Mouse (Mus musculus): ENCODE data around the gene Pecam1. TPM values are rescaled to one million over a fixed set of nuclear protein-coding genes. Genes with fewer than 3 reads are reported as not detected.
A peak's percentile ranks its signal among the peaks of the same experiment; 100 is the strongest.

The Pecam1 gene
- polyA plus RNA-seq, 1 experiment from 2014 or later, result 22.3 TPM

DNA sequence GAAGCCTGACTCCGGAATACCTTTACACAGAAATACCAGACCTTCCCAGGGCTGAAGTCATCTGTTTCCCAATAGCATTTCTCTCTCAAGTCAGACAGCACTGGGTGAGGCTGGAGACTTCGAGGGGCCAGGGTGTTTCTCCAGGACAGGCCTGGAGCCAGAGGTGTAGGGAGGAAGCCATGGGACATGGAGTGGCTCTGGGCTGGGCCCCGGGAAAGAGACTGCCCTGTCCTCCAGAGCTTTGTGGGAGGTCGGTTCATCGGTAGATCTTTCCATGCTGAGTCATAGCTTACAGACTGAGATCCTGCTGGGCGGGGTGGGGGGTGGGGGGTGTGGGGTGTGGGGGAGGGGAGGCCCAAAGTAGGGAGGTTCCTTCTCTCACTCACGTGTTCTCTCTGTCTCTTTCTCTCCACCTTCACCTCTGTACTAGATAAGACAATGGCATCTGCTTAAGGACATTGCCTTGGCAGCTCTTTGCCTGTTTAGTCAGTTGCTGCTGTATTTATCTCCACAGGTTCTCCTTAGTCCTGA, 27.5 kb downstream of the Pecam1 start:
- ATAC-seq (ENCODE audit: low FRiP score), result no peak
- Histone ChIP-seq H3K36me3 (no peaks in the 10 kb centered on the region), H3K9ac (no peak overlapping the region), H3K4me1 (peaks cover 8% of the 10 kb centered on the region), H3K4me3 (no peak overlapping the region), H3K27me3 (no peaks in the 10 kb centered on the region), H3K4me2 (replicated peaks) (no peak overlapping the region), H3K9me3 (replicated peaks) (no peaks in the 10 kb centered on the region), H3K27ac (0 out of 2 replicates have a peak overlapping the region, but pooled peaks have one; percentile 1)
- WGBS, result 28% methylated on average over 7 of the region's 7 CpGs

- Histone ChIP-seq H3K36me3 (no peaks in the 10 kb centered on the region), H3K4me2 (replicated peaks) (no peak overlapping the region), H3K4me1 (peaks cover 8% of the 10 kb centered on the region), H3K9me3 (replicated peaks) (no peaks in the 10 kb centered on the region), H3K9ac (no peak overlapping the region), H3K27ac (no peak overlapping the region), H3K4me3 (no peak overlapping the region), H3K27me3 (no peaks in the 10 kb centered on the region)
- 90% methylated on average over 8 of the region's 8 CpGs for WGBS
- ATAC-seq (ENCODE audit: low FRiP score), result no peak
Measured at GRCm38 (mm10) chr11:106720379-106720778, 30.0 kb downstream of the Pecam1 start.

- H3K27ac ChIP-seq, result no peak overlapping the region
- no peaks in the 10 kb centered on the region for H3K4me1 ChIP-seq
- H3K27me3 ChIP-seq, result no peaks in the 10 kb centered on the region
- 87% methylated on average over 5 of the region's 5 CpGs for WGBS
- no peak for ATAC-seq (ENCODE audit: low FRiP score)
- no peak overlapping the region for H3K4me3 ChIP-seq
- H3K9ac ChIP-seq, result no peak overlapping the region
- no peak overlapping the region for H3K4me2 ChIP-seq (replicated peaks)
- no peaks in the 10 kb centered on the region for H3K9me3 ChIP-seq (replicated peaks)
- no peaks in the 10 kb centered on the region for H3K36me3 ChIP-seq
Measured at GRCm38 (mm10) chr11:106716568-106716967, 33.9 kb downstream of the Pecam1 start.

DNA sequence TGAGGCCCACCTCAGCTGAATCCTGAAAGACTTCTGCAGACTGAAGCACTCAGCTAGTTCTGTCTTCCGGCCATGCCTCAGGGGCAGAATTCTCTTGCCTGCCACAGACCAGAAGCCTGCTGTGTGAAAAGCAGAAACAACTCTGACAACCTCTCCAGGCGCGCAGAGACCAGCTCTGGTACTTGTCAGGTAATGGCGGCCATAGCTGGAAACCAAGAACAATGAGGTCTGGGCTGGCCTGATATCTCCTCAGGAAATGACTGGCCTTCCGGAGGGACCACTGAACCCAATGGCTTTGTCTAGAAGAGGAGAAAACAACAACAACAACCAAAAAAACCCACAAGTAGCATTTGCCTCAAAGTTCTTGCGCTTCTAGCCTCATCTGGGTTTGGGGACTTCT, 35.4 kb downstream of the Pecam1 start:
- Histone ChIP-seq H3K9me3 (replicated peaks) (no peaks in the 10 kb centered on the region), H3K36me3 (no peaks in the 10 kb centered on the region), H3K27ac (no peak overlapping the region), H3K4me1 (no peaks in the 10 kb centered on the region), H3K27me3 (no peaks in the 10 kb centered on the region), H3K9ac (no peak overlapping the region), H3K4me3 (no peak overlapping the region), H3K4me2 (replicated peaks) (no peak overlapping the region)
- ATAC-seq (ENCODE audit: low FRiP score), result no peak
- 82% methylated on average over 6 of the region's 6 CpGs for WGBS

DNA sequence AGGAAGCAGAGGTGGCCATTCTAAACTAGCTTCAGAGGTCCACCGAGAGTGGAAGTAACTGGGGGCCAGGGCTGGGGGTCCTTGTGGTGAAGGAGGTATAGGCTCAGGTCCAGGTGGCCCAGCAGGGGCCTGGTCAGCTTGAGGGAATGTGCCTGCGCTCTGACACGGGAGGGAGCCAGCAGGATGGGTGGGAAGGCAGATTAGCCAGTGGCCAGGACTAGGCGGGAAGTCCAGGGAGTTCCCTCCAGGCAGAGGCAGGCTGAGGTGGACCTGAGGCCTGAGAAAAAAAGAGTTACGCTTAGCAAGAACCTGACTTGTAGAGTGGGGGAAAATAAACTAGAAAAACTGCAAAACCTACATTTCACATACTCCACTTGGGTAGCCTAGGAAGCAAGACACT, 39.6 kb downstream of the Pecam1 start:
- H3K27ac ChIP-seq, result no peak overlapping the region; the same call in 1 of the 2 replicates
- ATAC-seq (ENCODE audit: low FRiP score), result no peak
- 73% methylated on average over 5 of the region's 5 CpGs for WGBS

DNA sequence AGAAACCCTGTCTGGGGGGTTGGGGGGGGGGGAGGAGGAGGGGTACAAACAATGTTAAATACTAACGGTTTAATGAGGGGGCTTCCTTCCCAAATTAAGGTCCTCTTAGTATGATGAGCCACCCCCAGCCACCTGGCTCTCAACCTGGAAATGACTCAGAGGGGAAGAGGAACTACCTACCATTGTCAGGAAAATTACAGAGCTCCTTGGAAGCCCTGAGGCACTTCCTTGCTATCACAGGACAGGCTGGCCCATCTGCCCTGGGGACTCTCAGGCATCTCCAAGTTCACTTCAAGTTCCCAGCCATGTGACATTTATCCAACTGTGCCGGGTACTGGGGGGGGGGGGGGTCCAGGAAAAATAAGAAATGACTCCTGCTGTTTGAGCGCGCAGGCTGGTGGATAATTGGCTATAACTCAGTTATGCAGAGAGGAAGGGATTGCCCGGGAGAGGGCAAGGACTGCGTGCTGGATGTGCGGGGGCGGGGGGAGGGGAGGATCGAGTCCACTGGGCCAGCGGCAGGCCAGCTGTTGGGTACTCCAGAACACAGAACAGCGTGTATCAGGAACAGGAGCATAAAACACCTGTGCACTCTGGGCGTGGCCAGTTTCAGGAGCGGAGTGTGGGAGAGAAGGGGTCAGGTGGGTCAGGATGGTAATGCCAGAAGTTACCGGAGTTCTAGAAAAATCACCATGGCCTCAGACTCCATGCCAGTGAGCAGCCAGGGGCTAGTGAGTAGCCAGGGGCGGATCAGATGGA, 41.0 kb downstream of the Pecam1 start:
- no peaks in the 10 kb centered on the region for H3K36me3 ChIP-seq
- H3K4me3 ChIP-seq, result no peak overlapping the region
- H3K9ac ChIP-seq, result no peak overlapping the region
- peaks cover 7% of the 10 kb centered on the region for H3K4me1 ChIP-seq
- ATAC-seq (ENCODE audit: low FRiP score), result no peak
- no peak overlapping the region for H3K4me2 ChIP-seq (replicated peaks)
- 29% methylated on average over 15 of the region's 15 CpGs for WGBS
- H3K27ac ChIP-seq, result no peak overlapping the region
- no peaks in the 10 kb centered on the region for H3K27me3 ChIP-seq
- no peaks in the 10 kb centered on the region for H3K9me3 ChIP-seq (replicated peaks)

More for the DNA sequence above, 39.6 kb downstream of the Pecam1 start:
- peaks cover 7% of the 10 kb centered on the region for H3K4me1 ChIP-seq
- H3K4me2 ChIP-seq (replicated peaks), result no peak overlapping the region
- H3K27me3 ChIP-seq, result no peaks in the 10 kb centered on the region
- no peaks in the 10 kb centered on the region for H3K36me3 ChIP-seq
- no peak overlapping the region for H3K4me3 ChIP-seq
- no peak overlapping the region for H3K9ac ChIP-seq
- no peaks in the 10 kb centered on the region for H3K9me3 ChIP-seq (replicated peaks)

DNA sequence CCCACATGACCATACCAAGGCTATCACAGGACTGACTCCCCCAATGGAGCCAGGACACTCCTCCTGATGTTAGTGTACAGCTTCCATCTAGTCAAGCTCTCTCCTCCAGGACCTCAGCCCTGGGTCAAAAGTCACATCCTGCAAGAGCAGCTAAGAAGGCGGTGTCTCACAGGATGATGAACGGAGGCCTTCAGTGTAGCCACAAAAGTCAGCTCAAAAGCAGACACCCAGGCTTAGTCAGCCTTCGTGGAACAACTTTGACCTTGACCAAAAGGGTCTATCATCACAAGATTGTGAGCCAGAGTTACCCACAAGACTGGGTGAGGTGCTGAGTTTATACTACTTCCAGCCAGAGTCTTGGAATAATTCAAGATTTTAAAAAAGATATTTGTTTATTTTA, 42.6 kb downstream of the Pecam1 start:
- Histone ChIP-seq H3K9ac (no peak overlapping the region), H3K27ac (no peak overlapping the region), H3K4me1 (peaks cover 7% of the 10 kb centered on the region), H3K4me3 (no peak overlapping the region), H3K36me3 (no peaks in the 10 kb centered on the region), H3K9me3 (replicated peaks) (no peaks in the 10 kb centered on the region), H3K4me2 (replicated peaks) (no peak overlapping the region), H3K27me3 (no peaks in the 10 kb centered on the region)
- WGBS, result 72% methylated on average over 3 of the region's 3 CpGs
- ATAC-seq (ENCODE audit: low FRiP score), result no peak

- 81% methylated on average over 8 of the region's 8 CpGs for WGBS
- Histone ChIP-seq H3K27me3 (no peaks in the 10 kb centered on the region), H3K9me3 (replicated peaks) (no peaks in the 10 kb centered on the region), H3K9ac (no peak overlapping the region), H3K4me2 (replicated peaks) (no peak overlapping the region), H3K4me1 (peaks cover 7% of the 10 kb centered on the region), H3K4me3 (no peak overlapping the region), H3K36me3 (no peaks in the 10 kb centered on the region), H3K27ac (no peak overlapping the region)
- no peak for ATAC-seq (ENCODE audit: low FRiP score)
Measured at GRCm38 (mm10) chr11:106707085-106707484, 43.3 kb downstream of the Pecam1 start.

- Histone ChIP-seq H3K4me1 (peaks cover 7% of the 10 kb centered on the region), H3K9ac (no peak overlapping the region), H3K36me3 (no peaks in the 10 kb centered on the region), H3K4me2 (replicated peaks) (no peak overlapping the region), H3K27ac (no peak overlapping the region), H3K9me3 (replicated peaks) (no peaks in the 10 kb centered on the region), H3K27me3 (no peaks in the 10 kb centered on the region), H3K4me3 (no peak overlapping the region)
- no peak for ATAC-seq (ENCODE audit: low FRiP score)
- 32% methylated on average over 4 of the region's 4 CpGs for WGBS
Measured at GRCm38 (mm10) chr11:106706212-106706611, 44.2 kb downstream of the Pecam1 start.

- Histone ChIP-seq H3K9ac (no peak overlapping the region), H3K4me3 (no peak overlapping the region), H3K27ac (no peak overlapping the region), H3K4me2 (replicated peaks) (no peak overlapping the region), H3K36me3 (no peaks in the 10 kb centered on the region), H3K9me3 (replicated peaks) (no peaks in the 10 kb centered on the region), H3K4me1 (peaks cover 4% of the 10 kb centered on the region), H3K27me3 (no peaks in the 10 kb centered on the region)
- no peak for ATAC-seq (ENCODE audit: low FRiP score)
- WGBS, result 72% methylated on average over 9 of the region's 9 CpGs
Measured at GRCm38 (mm10) chr11:106704399-106705111, 45.9 kb downstream of the Pecam1 start.

- H3K4me2 ChIP-seq (replicated peaks), result no peak overlapping the region
- no peak overlapping the region for H3K27ac ChIP-seq
- H3K9me3 ChIP-seq (replicated peaks), result no peaks in the 10 kb centered on the region
- no peaks in the 10 kb centered on the region for H3K36me3 ChIP-seq
- no peaks in the 10 kb centered on the region for H3K4me1 ChIP-seq
- no peak overlapping the region for H3K9ac ChIP-seq
- no peak for ATAC-seq (ENCODE audit: low FRiP score)
- no peaks in the 10 kb centered on the region for H3K27me3 ChIP-seq
- WGBS, result 94% methylated on average over 7 of the region's 7 CpGs
- no peak overlapping the region for H3K4me3 ChIP-seq
Measured at GRCm38 (mm10) chr11:106703931-106704330, 46.5 kb downstream of the Pecam1 start.

DNA sequence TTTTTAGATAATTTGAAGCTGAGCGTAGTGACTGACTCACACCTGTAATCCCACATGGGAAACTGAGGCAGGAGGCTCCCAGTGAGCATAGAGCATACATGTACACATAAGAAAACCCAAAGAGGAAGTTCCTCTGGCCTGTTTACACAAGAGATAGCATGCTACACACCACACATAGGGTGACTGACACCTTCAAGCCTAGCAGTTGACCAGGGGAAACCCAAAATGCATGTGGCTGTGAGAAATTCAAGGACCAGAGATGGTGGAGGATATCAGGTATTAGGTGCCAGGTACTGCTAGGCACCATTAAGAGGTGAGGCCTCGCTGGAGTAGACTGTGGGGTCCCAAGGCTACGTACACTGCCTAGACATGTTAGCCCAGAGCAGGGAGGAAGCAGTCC, 47.8 kb downstream of the Pecam1 start:
- 85% methylated on average over 3 of the region's 3 CpGs for WGBS
- no peaks in the 10 kb centered on the region for H3K9me3 ChIP-seq (replicated peaks)
- ATAC-seq (ENCODE audit: low FRiP score), result no peak
- H3K36me3 ChIP-seq, result no peaks in the 10 kb centered on the region
- H3K4me1 ChIP-seq, result no peaks in the 10 kb centered on the region
- no peak overlapping the region for H3K4me2 ChIP-seq (replicated peaks)
- H3K27ac ChIP-seq, result no peak overlapping the region
- H3K4me3 ChIP-seq, result no peak overlapping the region
- H3K9ac ChIP-seq, result no peak overlapping the region
- no peaks in the 10 kb centered on the region for H3K27me3 ChIP-seq
